Mouse (Mus musculus) cerebellum, adult 11 months (tissue): ENCODE measurements around the gene Olfr462.
"Not testable (repeated sequence)": the region's sequence is repeated elsewhere in the genome, so short reads cannot be mapped to it uniquely, and the experiment has no call there.

Experiments used
- DNase-seq: peaks from one replicate; pipeline ENCODE4 v3.0.0; 2022

The Olfr462 gene

DNA sequence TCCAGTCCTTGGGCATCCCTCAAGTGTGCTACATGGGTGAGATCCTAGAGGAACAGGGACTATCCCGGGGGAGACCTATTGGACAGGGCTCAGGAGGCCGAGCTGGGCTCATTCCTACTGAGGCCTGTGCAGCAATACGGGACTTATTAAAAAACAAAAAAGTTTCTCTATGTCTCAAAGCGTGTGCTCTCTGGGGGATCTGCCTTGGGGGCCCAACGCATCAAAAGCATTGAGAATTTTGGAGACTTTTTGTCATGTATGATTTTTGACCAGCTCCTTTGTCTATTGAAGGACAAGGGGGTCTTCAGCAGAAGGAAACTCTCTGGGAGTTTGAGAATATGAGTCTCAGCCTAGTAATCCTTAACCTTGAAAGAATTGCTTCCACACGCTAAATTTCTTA is at the start of gene Olfr462:
Gene Olfr462 (minus strand): TSS at position 101 of the 400 bp plus-strand sequence.
- no peak for DNase-seq

DNA sequence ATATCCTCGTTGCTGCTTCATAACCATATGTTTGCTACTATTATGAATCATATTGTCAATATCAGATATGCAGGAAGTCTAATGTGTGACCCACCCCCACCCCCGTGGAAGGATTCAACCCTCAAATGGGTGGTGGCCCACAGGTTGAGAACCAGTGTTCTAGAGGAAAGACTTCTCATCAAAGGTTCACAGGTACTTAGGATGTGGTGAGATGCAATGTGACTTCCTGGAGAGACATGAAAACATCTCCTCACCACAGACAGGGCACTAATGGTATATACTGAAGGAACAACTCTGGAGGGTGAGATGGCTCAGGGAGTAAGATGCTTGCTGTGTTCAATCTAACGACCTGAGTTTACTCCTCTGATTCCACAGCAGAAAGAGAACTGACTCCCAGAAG is 43.4 kb upstream of the Olfr462 start:
- DNase-seq: no peak

DNA sequence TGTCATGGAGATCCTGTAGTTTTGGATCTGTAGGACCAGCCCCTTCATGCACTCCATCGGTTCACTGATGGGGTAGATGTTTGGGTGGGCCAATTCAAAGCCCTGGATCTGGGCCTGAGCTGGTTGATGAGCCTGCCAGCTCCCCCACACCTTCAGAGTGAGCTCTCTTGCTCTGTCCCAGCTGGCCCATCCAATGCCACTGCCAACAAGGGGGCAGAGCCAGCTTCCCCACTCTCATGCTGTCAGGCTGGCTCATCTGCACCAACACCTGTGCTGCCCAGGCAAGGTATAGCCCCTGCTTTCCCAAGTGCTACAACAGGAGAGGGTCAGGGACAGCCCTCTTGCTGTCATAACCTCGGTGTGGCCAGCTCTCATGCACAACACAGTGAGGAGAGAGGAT is 41.7 kb upstream of the Olfr462 start:
- no peak for DNase-seq

DNA sequence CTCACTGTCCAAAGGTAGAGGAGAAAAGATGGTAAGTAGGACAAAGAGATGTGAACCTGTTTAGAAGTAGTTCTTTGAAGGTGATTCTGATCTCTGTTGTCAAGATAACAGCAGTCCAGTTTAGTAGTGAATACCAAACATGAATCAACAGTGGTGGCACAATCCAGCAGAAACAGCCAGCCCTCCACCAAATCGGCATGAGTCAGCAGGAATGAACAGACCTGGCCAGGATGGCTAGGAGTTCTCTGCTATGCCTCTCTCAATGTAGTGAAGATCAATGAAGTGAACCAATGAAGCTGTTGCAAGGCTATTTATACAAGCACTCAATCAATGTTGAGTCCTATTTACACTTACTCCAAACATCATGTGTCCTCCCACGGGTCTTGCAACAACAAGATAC is 38.3 kb upstream of the Olfr462 start:
- no peak for DNase-seq

DNA sequence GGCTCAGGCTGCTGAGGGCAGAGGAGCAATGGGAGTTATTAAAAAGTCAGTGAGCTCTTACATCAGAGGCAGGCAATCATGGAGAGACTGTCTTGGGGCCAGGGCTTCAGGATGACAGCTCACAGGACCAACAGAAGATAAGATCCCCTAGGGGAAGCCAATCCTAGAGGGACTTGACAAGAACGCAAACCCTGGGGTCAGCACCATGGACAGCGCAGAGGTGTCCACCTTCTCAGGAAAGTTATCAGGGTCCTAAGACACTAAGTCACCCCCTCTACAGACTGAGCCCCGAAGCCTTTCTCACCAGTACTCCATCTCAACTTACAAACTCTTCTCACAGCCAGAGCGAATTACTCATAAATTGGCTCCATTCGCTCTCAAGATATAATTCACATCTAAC is 28.9 kb upstream of the Olfr462 start, which contains the start of gene Olfr464:
Gene Olfr464 (minus strand): TSS at position 2 of the 400 bp plus-strand sequence.
- DNase-seq: no peak

DNA sequence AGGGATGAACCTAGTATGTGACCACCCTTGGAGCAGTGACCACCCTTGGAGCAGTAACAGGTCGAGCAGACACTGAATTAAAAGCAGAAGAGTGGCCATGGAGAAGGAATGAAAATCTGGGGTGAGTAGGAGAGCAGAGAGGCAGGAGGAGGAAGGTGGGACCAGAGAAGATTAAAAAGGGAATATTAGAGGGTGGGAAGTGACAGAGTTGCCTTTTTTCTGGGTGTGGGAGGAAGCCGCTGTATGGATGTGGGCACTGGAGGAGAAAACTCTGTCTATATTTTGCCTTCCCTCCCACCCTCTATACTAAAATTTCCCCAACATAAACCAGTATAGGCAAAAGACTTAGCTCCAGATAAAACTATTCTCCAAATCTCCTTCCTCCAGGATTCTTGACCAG is 28.2 kb upstream of the Olfr462 start:
- DNase-seq: no peak

DNA sequence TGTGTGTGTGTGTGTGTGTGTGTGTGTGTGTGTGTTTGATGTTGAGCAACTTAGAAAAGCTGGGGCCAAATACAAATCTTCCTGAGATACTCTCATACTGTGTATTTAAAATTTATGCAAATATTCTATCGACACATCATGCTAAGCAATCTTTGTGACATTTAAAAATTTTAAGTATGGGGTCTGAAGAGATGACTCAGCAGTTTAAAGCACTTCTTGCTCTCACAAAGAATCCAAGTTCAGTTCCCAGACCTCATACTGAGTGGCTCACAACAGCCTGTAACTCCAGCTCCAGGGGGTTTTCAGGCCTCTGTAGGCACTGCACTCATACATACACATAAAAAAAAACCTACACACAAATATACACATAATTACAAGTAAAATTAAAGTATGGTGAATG is 23.9 kb upstream of the Olfr462 start:
- DNase-seq: no peak

DNA sequence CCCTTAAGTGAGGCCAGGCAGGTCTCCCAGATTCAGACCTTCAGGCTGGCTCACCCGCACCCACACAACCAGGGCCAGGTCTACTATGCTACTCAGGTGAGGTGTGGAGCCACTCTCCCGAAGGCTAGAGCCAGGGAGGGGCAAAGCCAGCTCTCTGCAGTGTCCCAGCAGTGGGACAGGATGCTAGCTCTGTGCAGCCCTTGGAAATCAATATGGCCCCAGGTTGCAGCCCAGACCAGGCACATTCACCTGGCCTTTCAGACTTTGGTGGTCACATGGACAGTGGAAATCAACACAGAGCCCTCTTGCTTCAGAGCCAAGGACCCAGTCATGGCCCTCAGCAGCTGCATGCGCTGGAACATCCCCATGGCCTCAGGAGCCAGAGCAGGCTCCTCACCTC is 12.3 kb upstream of the Olfr462 start:
- DNase-seq: no peak

DNA sequence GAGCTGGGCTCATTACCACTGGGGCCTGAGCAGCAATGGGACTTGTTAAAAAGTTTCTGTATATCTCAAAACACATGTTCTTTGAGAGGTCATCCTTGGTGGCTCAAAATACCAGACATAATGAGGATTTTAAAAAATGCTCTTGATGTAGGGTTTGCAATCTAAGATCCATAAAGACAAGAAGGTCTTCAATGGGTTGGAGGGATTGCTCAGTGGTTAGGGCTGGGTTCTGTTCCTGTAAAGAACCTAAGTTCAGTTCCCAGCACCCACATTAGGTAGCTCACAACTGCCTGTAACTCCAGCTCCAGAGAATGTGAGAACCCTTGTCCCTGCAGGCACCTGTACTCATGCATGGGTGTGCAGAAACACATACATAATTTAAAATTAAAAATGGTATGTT is 5.2 kb upstream of the Olfr462 start, which contains the start of gene Olfr463:
Gene Olfr463 (minus strand): TSS at position 101 of the 400 bp plus-strand sequence.
- no peak for DNase-seq

DNA sequence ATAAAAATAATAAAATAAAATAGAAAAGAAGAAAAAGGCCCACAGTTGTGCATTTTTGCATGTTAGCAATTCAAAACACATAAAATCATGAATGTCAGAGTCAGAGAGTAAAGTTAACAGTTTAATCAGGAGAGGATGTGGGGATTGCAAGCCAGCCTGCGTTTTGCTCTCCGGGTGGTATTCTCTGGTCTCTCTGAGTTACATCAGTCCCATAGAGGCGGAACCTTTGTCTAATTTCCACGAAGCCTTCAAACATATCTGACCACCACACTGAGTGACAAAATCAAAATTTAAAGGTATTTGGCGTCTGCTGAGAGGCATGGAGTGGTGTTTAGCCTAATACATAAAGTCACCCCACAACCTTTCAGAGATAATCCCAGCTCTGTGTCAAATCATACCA is 7.2 kb downstream of the Olfr462 start:
- no peak for DNase-seq

DNA sequence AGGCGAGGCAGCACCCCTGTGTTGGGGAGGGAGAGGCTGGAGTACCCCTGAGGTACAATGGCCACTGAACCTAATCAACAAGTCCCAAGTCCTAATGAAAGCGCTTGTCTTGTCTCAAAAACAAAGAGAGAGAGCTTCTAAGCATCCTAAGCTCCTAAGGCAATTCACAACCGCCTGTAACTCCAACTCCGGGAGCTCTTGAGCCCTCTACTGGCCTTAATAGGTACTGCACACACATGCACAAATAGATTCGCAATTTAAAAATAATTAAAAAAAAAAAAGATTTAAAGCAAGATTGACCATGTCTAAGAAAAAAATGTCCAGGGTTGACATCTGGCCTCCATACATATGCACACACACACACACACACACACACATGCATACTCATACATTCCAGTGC is 8.6 kb downstream of the Olfr462 start:
- no peak for DNase-seq

DNA sequence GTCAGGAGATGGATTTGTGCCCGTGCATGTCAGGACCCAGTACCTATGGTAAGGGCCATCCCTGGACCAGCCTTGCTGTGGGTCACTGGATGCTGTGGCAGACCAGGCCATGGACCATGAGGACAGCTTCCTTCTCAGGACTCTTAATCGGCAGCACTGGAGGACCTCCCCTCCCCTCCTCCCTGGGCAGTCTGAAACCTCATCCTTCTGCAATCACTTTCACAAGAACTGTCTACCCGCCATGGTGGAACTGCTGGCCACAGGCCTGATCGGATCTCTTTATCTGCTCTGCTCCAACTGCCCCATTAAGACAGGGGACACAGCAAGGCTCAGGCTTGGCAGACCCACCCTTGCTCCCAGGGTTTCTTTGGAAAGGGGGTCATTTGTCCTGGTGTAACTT is 10.4 kb downstream of the Olfr462 start:
- DNase-seq: no peak

DNA sequence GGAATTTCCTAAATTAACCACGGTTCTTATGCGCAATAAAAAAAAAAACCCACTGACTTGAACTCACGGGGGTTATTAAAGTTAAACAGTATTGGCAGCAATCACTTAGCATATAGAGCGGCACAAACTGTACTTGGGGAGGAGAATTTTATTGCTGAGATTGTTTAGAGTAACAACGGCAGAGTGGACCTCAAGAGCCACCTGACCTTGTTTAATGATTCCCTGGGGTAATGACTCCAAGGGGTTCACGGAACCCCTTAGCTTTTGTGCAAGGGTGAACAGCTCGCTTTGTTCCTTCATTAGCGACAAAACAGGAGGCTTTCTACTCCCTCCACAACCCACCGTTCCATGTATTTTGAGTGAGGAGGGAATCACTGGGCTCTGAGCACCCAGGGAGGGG is 12.2 kb downstream of the Olfr462 start:
- no peak for DNase-seq

DNA sequence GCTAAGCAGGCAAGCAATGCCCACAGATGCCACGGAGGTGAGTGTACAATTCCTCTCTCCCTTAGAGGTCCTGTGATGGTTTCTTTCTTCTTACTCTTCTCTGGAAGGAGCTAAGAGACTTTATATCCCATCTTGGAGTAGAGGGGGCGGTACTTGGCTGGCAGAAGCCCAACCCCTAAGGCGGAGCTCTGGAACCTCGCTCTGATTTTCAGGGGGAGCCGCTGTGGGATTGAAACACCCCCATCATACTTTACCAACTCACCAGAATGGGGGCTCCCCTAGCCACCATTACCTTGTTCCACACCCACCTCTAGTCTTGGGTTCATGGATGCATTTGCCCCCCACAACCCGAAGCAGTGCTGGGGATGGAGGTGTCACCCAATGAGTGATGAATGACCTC is 16.6 kb downstream of the Olfr462 start, which contains the start of gene Epx:
Gene Epx (minus strand): TSS at position 101 of the 400 bp plus-strand sequence.
- DNase-seq: no peak

DNA sequence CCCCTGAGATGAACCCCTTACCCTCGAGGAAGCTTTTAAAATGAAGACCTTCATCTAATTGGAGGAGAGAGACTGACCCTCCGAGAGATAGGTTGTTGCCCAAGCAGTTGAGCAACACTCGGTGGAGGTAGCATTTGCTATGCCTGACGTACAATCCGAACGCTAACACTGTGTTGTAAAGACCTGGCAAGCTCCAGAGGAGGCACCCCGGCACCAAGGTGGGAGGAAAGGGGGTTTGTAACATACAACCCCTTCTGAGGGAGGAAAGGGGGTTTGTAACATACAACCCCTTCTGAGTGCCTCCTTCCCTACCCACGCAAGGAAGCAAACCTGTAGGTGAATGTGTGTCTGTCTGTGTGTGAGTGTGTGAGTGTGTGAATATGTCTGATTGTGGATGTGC is 20.3 kb downstream of the Olfr462 start:
- no peak for DNase-seq

DNA sequence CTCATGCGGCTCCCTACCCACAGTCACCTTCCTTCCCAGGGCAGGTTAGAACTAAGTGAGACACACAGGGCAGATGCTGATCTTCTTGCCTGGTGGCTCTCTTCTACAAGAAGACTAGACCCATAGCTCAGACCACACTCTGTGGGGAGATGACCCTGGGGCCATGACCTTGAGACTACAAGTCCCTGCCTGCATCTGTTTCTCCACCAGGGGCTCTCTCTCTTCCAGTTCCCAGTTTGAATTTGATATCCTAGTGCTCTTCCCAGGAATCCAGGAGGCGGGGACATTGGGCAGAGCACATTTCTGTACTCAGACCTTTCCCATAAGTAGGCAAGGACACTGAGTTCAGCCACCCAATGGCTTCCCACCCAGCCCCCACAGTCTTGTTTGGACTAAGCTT is 22.0 kb downstream of the Olfr462 start:
- DNase-seq: no peak

DNA sequence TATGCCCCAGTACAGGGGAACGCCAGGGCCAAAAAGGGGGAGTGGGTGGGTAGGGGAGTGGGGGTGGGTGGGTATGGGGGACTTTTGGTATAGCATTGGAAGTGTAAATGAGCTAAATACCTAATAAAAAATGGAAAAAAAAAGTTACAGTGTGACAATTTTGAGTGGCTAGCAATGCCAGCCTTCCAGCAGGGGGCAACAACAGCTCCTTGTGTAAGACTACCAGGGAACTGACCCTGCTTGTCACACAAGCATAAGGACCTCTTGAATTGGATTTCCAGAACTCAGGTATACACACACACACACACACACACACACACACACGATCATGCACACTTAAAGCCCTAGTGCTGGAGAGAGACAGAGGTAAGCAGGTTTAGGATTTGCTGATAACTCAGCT is 25.2 kb downstream of the Olfr462 start:
- not testable (repeated sequence) for DNase-seq

DNA sequence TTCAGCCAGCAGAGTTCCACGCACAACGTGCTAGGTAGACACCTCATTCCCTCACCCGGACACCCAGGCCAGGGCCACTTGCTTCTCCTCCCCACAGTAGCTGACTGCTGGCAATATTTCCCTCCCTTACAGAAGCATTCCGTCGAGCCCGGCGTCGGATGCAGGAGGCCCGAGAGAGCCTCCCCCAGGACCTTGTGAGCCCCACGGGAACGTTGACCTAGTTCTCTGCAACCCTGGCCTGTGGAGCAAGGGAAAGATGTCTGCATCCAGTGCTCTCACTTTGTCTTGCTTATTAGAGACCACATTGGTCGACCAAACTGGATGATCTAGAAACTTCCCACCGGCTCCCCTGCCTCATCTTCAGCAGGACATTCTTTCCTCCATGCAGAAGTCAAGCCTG is 29.3 kb downstream of the Olfr462 start:
- no peak for DNase-seq

DNA sequence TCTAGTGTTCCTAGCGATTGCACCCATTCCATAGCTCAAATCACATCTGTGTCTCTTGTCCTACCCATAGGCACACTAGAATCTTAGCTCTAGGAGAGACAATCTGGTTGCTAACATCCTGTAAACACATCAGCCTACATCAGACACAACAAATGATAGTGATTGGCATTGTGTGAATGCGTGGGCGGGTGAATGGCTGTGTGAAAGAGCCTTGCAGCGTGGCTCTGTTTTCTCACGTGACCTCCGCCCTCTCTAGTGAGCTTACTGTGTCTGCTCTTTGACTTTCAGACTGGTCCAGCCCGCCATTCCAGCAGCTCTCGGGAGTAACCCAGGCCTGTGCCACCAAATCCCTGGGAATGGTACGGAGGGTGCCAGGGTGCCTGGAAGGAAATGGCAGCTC is 31.6 kb downstream of the Olfr462 start:
- DNase-seq: no peak

DNA sequence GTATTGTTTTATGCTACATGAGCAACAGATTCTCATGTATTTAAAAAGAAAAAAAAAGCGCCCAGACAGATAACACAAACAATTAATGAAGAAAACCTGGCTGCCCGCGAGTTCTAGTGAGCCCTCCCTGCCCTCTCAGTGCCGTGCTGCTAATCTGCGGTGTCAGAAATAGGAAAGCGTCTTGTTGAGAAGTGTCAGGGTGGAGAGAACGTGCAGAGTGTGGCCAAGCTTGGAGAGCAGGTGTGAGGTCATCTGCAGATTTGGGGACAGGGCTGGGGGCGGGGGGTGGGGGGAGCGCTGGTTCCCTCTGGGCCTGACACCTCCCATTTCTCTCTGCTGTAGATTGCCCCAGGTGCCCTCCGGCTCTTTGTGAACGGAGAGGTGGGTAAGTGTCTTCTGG is 32.8 kb downstream of the Olfr462 start:
- DNase-seq: no peak

DNA sequence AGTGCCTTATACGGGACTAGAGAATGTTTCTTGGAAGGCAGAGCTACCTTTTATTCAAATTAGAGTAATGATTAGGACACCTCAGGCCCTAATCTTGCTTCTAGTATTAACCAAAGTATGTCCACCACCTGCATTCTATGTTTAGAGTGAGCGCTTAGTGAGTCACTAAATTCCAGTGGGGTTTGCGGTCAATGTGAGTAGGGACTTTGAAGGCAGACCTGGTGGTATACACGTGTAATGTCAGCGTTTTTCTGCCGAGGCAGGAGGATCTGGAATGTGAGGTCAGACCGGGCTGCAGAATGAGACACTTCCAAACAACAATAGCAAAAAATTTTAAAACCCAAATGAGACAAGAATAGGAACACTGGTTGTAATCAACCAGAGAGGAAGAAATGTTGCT is 37.5 kb downstream of the Olfr462 start:
- DNase-seq: no peak

DNA sequence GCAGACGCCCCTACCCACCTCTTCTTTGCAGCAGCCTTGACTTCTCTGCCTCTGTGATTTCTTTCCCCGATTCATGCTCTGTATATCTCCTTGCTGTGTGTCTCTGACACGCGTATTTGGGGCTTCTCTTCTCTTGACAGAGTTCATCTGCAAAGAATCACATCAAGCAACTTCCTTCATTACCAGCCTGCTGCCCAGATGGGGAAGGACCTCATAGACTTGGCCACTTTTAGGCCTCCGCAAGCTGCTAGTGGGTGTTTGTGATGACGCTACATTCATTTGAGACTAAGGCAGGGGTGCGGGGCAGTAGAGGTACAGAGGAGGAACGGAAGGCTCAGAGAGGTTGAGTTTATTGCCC is 38.5 kb downstream of the Olfr462 start:
- no peak for DNase-seq

DNA sequence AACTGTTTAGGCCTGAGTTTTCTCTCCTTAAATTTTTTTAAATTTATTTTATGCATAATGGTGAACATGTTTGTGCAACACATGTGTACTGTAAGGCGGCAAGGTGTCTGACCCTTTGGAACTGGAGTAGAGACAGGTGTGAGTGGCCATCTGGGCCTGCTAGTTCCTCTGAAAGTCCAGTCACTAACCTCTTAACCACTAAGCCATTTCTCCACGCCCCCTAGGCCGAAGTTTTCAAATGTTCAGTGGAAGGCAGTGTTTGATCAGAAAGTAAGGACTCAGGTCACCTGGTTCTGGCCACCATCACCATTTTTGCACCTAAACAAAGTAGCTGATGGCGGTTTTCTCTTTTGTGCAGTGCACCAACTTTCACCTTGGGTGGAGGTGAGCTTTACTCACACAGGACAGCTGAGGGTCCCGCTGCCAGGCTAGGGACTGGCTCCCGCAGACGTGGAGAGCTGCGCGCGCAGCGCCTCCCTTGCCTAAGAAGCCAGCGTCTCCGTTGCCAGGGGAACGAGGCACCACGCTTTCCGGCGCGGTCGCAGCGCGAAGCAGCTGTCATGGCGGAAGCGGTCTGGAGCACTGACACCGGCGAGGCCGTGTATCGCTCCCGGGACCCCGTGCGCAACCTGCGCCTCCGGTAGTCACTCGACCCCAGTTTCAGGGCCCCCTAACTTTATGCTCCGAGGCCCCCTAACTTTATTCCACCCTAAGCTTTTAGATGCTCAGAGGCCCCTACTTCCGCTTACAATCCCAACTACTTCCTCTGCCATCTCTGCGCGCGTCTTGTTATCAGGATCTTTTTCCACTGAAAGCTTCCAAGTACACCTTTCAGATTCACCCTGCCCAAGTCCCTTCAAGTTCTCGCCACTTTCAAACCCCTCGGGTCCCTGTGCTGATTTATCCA is 39.1 kb downstream of the Olfr462 start, which contains the start of gene Mks1:
Gene Mks1 (plus strand): TSS at position 526 of the 907 bp plus-strand sequence.
- peak; percentile 81 for DNase-seq

DNA sequence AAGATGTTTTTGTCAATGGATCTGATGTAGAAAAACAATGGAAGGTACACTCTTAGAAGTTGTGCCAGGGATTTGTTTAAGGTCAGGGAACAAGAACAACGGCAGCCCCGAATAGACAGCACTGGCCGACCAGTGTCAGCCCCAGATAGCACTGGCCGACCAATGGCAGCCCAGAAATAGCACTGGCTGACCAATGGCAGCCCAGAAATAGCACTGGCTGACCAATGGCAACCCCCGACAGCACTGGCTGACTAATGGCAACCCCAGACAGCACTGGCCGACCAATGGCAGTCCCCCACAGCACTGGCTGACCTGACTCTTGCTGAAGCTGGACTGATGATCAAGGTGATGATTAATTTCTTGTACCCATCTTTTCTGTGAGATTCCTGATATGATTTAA is 44.2 kb downstream of the Olfr462 start:
- DNase-seq: no peak
